Mouse (Mus musculus): ENCODE measurements at regions not wholly inside any gene's neighbourhood (a gene's known extent, or its start where the extent isn't known, plus 50 kb on each side); places are given as distances from the start of the nearest gene placed in this dataset.
"Not testable (repeated sequence)": the region's sequence is repeated elsewhere in the genome, so short reads cannot be mapped to it uniquely, and the experiment has no call there.

DNA sequence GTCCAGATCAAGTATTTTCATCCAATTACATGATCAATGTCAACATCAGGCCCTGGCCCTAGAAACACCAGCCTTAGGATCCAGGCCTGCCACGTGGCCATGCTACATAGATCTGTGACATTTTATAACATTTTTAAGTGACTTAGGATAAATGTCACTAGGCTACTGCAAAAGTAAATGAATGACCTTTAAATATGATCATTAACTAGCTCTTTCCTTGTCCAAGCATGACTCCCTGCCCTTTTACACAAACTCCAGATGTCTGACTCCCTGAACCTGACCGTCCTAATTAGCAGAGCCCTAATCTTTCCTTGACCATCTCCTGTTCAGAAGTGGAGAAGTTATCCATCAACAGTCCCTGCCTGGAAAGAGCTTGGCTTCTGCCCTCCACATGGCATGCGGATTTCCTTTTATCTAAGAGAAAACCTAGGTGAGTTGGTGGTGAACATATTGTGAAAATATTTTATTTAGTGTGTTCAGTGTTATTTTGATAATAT is 585.8 kb downstream of the Pdcd6ip start:
- Histone ChIP-seq H3K27ac (no peak overlapping the region), H3K36me3 (replicated peaks) (no peaks in the 10 kb centered on the region), H3K27me3 (ENCODE audit: poor library complexity, severe bottlenecking) (no peaks in the 10 kb centered on the region), H3K9me3 (no peaks in the 10 kb centered on the region), H3K4me1 (no peaks in the 10 kb centered on the region), H3K4me3 (no peak overlapping the region)
- WGBS = 87% methylated on average over 3 of the region's 3 CpGs
- DNase-seq (ENCODE audit: extremely low spot score, low spot score) = no peak

DNA sequence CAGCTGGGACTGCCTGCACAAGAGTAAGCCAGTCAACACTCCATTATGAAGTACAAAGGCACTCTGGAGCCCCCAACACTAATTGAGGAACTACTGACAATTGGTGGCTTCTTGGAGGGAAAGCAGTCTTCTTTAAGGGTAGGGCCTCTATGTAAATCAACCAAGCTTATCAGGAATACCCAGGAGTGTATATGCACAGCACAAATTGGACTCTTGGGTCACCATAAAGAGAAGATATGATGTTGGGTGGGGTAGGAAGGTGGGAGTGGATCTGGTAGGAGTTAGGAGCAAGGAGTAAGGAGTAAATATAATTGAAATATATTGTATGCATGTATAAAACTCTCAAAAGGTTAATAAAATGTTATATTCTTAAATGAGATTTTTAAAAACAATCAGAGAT is 587.7 kb downstream of the Pdcd6ip start:
- Histone ChIP-seq H3K27ac (no peak overlapping the region), H3K4me1 (no peaks in the 10 kb centered on the region), H3K36me3 (replicated peaks) (no peaks in the 10 kb centered on the region), H3K4me3 (no peak overlapping the region), H3K27me3 (ENCODE audit: poor library complexity, severe bottlenecking) (no peaks in the 10 kb centered on the region), H3K9me3 (no peaks in the 10 kb centered on the region)
- DNase-seq (ENCODE audit: extremely low spot score, low spot score) = no peak

DNA sequence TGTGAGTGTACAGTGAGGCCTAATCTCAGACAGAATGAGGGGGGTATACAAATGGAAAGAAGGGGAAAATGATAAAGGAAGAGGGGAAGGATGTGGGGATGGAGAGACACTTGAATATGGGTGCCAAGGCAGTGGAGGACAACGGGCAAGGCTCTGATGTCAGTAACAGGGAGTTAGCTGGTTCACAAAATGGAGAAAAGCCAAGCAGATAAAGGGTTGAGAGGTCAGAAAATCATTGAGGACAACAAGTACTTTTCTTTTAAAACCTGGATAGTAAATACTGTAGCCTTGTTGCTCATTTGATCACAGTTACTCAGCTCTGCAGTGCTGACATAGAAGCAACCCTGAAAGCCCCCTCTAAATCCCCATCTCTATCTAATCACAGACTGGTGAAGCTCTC is 588.3 kb downstream of the Pdcd6ip start:
- H3K36me3 ChIP-seq (replicated peaks) = no peaks in the 10 kb centered on the region
- 85% methylated on average over 1 of the region's 1 CpGs for WGBS

DNA sequence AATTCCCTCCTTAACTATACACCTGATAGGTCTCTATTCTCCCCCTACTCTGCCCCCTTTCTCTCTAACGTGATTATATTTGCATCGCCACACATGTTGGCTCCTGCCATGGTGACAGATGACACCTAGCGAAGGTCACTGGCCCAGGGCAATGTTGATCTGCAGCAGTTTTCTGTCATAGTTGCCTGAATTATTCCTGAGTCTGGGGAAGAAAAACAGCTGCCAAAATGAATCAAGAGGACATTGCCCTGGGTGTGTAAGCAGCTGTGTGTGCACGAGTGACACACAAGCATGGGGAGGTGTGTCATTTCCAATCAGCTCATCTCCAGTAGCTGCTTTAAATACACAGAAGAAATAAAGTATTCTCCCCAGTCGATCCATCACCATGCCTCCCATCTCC is 592.5 kb downstream of the Pdcd6ip start:
- H3K9me3 ChIP-seq = no peaks in the 10 kb centered on the region
- no peaks in the 10 kb centered on the region for H3K27me3 ChIP-seq (ENCODE audit: poor library complexity, severe bottlenecking)
- no peak overlapping the region for H3K4me3 ChIP-seq
- peaks cover 4% of the 10 kb centered on the region; the same call in 1 of the 2 replicates for H3K4me1 ChIP-seq
- WGBS = 81% methylated on average over 5 of the region's 5 CpGs
- no peak for DNase-seq (ENCODE audit: extremely low spot score, low spot score)
- no peak overlapping the region for H3K27ac ChIP-seq
- no peaks in the 10 kb centered on the region for H3K36me3 ChIP-seq (replicated peaks)

More for the DNA sequence above, 588.3 kb downstream of the Pdcd6ip start:
- H3K27ac ChIP-seq = no peak overlapping the region
- H3K4me1 ChIP-seq = no peaks in the 10 kb centered on the region
- no peaks in the 10 kb centered on the region for H3K27me3 ChIP-seq (ENCODE audit: poor library complexity, severe bottlenecking)
- no peak for DNase-seq (ENCODE audit: extremely low spot score, low spot score)
- no peaks in the 10 kb centered on the region for H3K9me3 ChIP-seq
- no peak overlapping the region for H3K4me3 ChIP-seq

DNA sequence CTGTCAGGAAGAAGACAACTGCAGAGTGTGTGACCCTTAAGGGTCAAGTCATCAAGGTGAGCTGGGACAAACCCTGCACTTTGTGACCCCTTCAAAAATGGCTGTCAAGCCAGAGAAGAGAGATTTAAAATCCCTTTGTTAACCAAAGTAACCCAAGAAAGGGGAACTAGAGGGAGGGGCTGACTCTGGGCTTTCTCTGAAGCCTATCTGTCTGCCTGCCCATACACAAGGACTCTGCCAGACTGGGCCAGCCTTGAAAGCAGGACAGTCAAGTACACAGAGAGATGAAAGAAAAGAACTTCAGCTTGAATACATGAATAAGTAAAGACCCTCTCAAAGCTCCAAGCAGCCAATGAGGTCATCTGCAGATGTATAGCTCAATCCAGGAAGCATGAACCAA is 595.3 kb downstream of the Pdcd6ip start:
- Histone ChIP-seq H3K4me3 (no peak overlapping the region), H3K36me3 (replicated peaks) (no peaks in the 10 kb centered on the region), H3K27me3 (ENCODE audit: poor library complexity, severe bottlenecking) (no peaks in the 10 kb centered on the region), H3K27ac (no peak overlapping the region), H3K4me1 (peaks cover 4% of the 10 kb centered on the region; the same call in 1 of the 2 replicates), H3K9me3 (no peaks in the 10 kb centered on the region)
- DNase-seq (ENCODE audit: extremely low spot score, low spot score) = no peak

DNA sequence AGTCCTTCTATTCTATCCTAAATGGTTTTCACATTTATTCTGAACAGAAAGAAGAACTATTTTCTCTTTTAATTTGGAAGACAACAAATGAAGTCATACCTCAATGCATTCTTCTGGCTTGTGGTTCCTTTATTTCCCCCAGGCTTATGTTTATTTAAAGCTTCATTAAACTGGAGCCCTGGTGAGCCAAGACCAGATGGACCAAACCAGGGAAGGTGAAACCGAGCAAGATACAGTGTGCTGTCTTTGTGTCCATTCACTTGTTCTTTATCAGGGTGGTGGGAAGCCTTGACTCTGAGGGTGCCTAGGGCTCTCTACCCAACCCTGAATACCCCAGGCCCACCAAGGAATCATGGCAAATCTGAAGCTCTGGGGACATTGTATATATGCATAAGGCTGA is 606.3 kb downstream of the Pdcd6ip start:
- no peaks in the 10 kb centered on the region; the same call in 1 of the 2 replicates for H3K9me3 ChIP-seq
- 74% methylated on average over 1 of the region's 1 CpGs for WGBS
- H3K27ac ChIP-seq = no peak overlapping the region
- DNase-seq (ENCODE audit: extremely low spot score, low spot score) = no peak
- H3K4me3 ChIP-seq = no peak overlapping the region
- H3K4me1 ChIP-seq = no peaks in the 10 kb centered on the region
- H3K36me3 ChIP-seq (replicated peaks) = no peaks in the 10 kb centered on the region
- H3K27me3 ChIP-seq (ENCODE audit: poor library complexity, severe bottlenecking) = no peaks in the 10 kb centered on the region

DNA sequence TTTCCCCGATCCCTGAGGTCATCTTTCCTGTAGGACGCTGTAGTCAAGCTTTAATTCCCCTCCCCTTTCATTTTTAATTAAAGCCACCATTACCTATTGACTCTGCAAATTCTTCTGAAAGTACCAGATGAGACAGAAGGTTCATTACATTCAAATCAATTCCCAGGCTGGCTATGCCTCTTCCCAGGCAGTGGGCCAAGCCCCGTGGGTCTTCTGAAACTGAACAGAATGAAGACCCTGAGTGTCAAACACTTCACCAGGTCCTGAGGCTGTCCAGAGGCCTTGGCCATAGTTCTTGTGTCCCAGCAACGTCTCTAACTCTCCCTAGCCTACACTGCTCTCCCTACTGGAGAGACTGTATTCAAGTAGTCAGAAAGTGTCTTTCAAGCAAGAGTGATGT is 607.4 kb downstream of the Pdcd6ip start:
- no peak for DNase-seq (ENCODE audit: extremely low spot score, low spot score)
- H3K4me1 ChIP-seq = no peaks in the 10 kb centered on the region
- H3K4me3 ChIP-seq = no peak overlapping the region
- WGBS = 77% methylated on average over 4 of the region's 4 CpGs
- no peaks in the 10 kb centered on the region; the same call in 1 of the 2 replicates for H3K9me3 ChIP-seq
- H3K36me3 ChIP-seq (replicated peaks) = no peaks in the 10 kb centered on the region
- H3K27ac ChIP-seq = no peak overlapping the region
- no peaks in the 10 kb centered on the region for H3K27me3 ChIP-seq (ENCODE audit: poor library complexity, severe bottlenecking)

DNA sequence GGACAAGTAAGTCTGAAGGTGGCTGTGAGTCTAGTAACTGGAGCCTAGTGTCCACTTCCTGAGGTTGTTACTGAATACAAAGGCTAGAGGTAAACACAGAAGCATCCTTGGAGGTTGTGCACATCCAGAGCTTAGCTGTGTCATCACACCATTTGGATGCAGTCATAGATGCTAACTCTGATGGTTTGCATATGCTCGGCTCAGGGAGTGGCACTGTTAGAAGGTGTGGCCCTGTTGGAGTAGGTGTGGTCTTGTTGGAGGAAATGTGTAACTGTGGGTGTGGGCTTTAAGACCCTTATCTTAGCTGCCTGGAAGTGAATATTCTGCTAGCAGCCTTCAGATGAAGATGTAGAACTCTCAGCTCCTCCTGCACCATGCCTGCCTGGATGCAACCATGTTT is 612.6 kb downstream of the Pdcd6ip start:
- WGBS = 84% methylated on average over 1 of the region's 1 CpGs

DNA sequence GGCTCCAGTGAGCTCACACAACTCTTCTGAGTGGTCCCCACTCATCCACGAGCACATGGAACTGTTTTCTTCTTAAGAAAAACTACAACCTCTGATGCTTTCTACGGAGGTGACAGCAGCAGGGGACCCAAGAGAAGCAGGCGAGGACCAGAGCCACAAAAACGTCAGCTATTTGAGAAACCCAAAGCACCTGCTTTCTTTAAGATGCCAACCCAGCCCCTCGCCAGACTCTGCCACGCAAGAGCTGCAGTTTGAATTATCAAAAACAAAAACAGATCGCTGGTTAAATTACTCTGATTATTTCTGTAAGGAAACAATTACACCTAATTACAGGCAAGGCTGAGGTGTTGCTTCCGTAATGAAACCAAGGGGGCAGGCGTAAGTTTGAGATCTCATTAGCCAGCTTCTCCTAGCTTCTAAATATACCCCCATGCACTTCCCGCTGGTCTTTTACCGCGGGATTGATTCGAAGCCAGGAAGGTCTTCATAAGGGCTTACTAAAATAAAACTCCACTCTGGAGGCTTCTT is 614.1 kb downstream of the Pdcd6ip start:
- Histone ChIP-seq H3K27me3 (ENCODE audit: poor library complexity, severe bottlenecking) (no peaks in the 10 kb centered on the region), H3K9me3 (no peaks in the 10 kb centered on the region; the same call in 1 of the 2 replicates), H3K27ac (no peak overlapping the region), H3K36me3 (replicated peaks) (no peaks in the 10 kb centered on the region), H3K4me3 (no peak overlapping the region), H3K4me1 (no peaks in the 10 kb centered on the region)
- 87% methylated on average over 13 of the region's 13 CpGs for WGBS
- no peak for DNase-seq (ENCODE audit: extremely low spot score, low spot score)

More for the DNA sequence above, 612.6 kb downstream of the Pdcd6ip start:
- not testable (repeated sequence) for H3K9me3 ChIP-seq; H3K4me1 ChIP-seq; H3K27ac ChIP-seq; H3K27me3 ChIP-seq (ENCODE audit: poor library complexity, severe bottlenecking); H3K36me3 ChIP-seq (replicated peaks); DNase-seq (ENCODE audit: extremely low spot score, low spot score); H3K4me3 ChIP-seq

DNA sequence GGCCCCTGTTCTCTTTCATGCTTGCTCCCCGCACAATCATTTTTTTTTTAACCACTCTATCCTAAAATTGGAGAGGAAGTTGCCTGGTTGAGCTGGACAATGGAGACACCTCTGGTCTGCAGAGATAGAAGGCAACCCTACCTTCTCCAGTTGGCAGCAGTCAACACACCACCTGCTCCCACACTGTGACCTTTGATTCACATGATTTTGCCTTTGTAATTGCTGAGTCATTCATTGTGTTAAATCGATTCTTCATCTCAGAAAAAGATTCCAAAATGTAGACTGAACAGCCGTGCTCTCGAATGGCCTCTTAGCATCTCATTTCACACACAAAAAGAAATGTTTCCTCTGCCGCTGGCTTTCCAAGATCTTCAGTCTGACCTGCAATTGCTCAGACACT is 616.2 kb downstream of the Pdcd6ip start:
- no peak overlapping the region for H3K4me3 ChIP-seq
- H3K27me3 ChIP-seq (ENCODE audit: poor library complexity, severe bottlenecking) = no peaks in the 10 kb centered on the region
- no peak overlapping the region for H3K27ac ChIP-seq
- no peaks in the 10 kb centered on the region for H3K36me3 ChIP-seq (replicated peaks)
- H3K4me1 ChIP-seq = no peaks in the 10 kb centered on the region
- H3K9me3 ChIP-seq = no peaks in the 10 kb centered on the region
- WGBS = 86% methylated on average over 5 of the region's 5 CpGs
- DNase-seq (ENCODE audit: extremely low spot score, low spot score) = no peak

DNA sequence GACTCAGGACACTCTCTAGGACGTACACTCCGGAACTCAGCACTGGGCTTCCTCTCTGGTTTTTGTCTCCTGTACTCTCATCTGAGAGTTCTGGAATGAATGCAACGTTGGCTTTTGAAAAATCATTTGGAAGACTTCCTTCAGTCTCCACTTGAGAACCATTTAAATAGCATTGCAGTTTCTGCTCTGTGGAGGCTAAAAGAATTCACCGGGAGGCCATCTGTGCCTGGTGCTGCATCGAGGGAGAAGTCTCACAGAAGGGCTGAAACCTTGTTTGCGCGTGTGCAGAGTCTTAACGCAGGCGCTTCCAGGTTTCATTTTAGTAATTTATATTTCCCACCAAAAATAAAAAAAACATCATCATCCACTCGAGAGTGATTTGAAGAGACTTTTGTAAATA is 620.3 kb downstream of the Pdcd6ip start:
- 88% methylated on average over 10 of the region's 10 CpGs for WGBS
- no peak for DNase-seq (ENCODE audit: extremely low spot score, low spot score)

DNA sequence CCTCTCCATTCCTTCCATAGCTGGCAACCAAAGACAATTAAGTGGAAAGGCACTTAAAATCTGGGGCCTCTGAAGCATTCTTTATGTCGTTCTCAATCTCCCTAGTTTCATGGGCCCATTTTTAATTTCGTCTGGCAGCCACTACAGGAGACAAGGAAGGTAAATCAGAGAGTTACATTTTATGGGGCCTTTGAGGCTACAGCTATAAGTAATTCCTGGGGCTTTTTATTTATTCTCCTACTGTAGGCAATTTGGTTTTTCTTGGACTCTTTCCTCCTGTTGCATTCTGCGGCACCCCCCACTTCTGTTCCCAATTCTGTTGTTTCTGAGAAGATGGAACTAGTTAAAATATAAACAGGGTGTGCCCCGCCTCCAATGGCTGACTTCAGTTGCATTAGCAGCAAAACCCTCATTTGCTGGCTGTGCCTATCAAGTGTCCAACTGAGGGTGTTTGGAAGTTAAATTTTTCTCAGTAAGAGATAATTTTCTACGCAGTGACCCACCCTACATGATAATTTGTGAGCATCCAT is 622.7 kb downstream of the Pdcd6ip start:
- H3K36me3 ChIP-seq (replicated peaks) = no peaks in the 10 kb centered on the region
- no peaks in the 10 kb centered on the region for H3K4me1 ChIP-seq
- no peak for DNase-seq (ENCODE audit: extremely low spot score, low spot score)
- H3K4me3 ChIP-seq = no peak overlapping the region
- no peaks in the 10 kb centered on the region for H3K9me3 ChIP-seq
- no peak overlapping the region for H3K27ac ChIP-seq
- no peaks in the 10 kb centered on the region for H3K27me3 ChIP-seq (ENCODE audit: poor library complexity, severe bottlenecking)
- WGBS = 85% methylated on average over 5 of the region's 5 CpGs

More for the DNA sequence above, 620.3 kb downstream of the Pdcd6ip start:
- H3K9me3 ChIP-seq = no peaks in the 10 kb centered on the region
- H3K27ac ChIP-seq = no peak overlapping the region
- no peak overlapping the region for H3K4me3 ChIP-seq
- no peaks in the 10 kb centered on the region for H3K36me3 ChIP-seq (replicated peaks)
- H3K27me3 ChIP-seq (ENCODE audit: poor library complexity, severe bottlenecking) = no peaks in the 10 kb centered on the region
- no peaks in the 10 kb centered on the region for H3K4me1 ChIP-seq

DNA sequence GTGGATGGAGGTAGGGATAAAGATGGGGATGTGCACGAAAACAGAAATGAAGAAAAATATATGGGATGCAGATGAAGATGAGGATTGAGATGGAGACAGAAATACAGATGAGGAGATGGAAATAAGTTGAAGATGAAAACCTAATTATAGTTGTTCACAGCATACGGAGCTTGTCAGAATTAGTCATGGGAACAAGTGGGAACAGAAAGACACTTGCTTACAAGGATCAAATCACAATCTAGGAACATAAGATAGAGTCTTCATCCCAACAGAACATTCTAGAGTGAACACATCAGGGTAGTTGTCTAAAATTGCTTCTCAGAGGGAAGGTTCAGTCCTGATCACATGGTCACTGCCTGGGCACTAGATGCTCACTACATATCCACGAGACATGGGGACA is 633.2 kb downstream of the Pdcd6ip start:
- no peaks in the 10 kb centered on the region for H3K27me3 ChIP-seq (ENCODE audit: poor library complexity, severe bottlenecking)
- H3K36me3 ChIP-seq (replicated peaks) = no peaks in the 10 kb centered on the region
- 86% methylated on average over 3 of the region's 3 CpGs for WGBS
- H3K27ac ChIP-seq = no peak overlapping the region
- H3K9me3 ChIP-seq = no peaks in the 10 kb centered on the region; the same call in 1 of the 2 replicates
- H3K4me3 ChIP-seq = no peak overlapping the region
- no peak for DNase-seq (ENCODE audit: extremely low spot score, low spot score)
- no peaks in the 10 kb centered on the region for H3K4me1 ChIP-seq

DNA sequence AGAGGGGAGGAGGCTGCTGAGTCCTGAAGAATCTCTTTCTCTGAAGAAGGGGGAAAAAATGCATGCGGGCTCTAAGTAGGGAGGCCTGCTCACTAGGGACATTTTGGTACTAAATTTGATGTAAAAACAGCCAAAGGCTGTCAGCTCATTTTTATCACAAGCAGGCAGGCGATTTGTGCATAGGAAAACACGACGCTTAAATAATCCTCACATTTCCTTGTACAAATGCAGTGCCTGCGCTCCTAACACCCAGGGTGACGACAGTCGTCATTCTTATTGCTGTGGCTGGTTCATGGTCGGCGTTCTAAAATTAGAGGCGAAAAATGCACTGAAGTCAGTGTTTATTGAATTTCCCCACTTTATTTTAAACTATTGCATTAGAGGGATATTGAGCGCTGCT is 650.6 kb downstream of the Pdcd6ip start:
- H3K27me3 ChIP-seq (ENCODE audit: poor library complexity, severe bottlenecking) = no peaks in the 10 kb centered on the region
- WGBS = 94% methylated on average over 11 of the region's 11 CpGs
- no peak for DNase-seq (ENCODE audit: extremely low spot score, low spot score)

More for the DNA sequence above, 650.6 kb downstream of the Pdcd6ip start:
- Histone ChIP-seq H3K4me3 (no peak overlapping the region), H3K36me3 (replicated peaks) (no peaks in the 10 kb centered on the region), H3K9me3 (no peaks in the 10 kb centered on the region), H3K27ac (no peak overlapping the region), H3K4me1 (no peaks in the 10 kb centered on the region)

Measured in forebrain, embryonic 10.5 days (tissue).